Mouse (Mus musculus): ENCODE measurements around the gene Msrb3. TPM values are rescaled to one million over a fixed set of nuclear protein-coding genes. Genes with fewer than 3 reads are reported as not detected.

The Msrb3 gene
- polyA plus RNA-seq, 1 experiment from 2014 or later: 31.4 TPM

- Histone ChIP-seq H3K4me2 (no peak overlapping the region), H3K36me3 (ENCODE audit: control insufficient read depth, insufficient read depth, low read length) (0 out of 2 replicates have a peak, but pooled peaks cover 5% of the 10 kb centered on the region), H3K9me3 (replicated peaks; ENCODE audit: control insufficient read depth, low read length) (no peaks in the 10 kb centered on the region), H3K27ac (ENCODE audit: low read depth, low read length) (no peak overlapping the region), H3K9ac (ENCODE audit: low read depth, low read length) (no peak overlapping the region), H3K27me3 (ENCODE audit: control insufficient read depth, insufficient read depth, low read length) (no peaks in the 10 kb centered on the region), H3K4me1 (ENCODE audit: control insufficient read depth, insufficient read depth, low read length) (peaks cover 17% of the 10 kb centered on the region), H3K4me3 (ENCODE audit: low read depth, low read length) (no peak overlapping the region)
- 74% methylated on average over 4 of the region's 4 CpGs for WGBS (ENCODE audit: insufficient replicate concordance)
- ATAC-seq (replicated peaks; ENCODE audit: insufficient number of reproducible peaks, low FRiP score, low TSS enrichment): no peak
These were observed 5.0 kb downstream of the Msrb3 start for GRCm38 (mm10) chr10:120893938-120894337.

DNA sequence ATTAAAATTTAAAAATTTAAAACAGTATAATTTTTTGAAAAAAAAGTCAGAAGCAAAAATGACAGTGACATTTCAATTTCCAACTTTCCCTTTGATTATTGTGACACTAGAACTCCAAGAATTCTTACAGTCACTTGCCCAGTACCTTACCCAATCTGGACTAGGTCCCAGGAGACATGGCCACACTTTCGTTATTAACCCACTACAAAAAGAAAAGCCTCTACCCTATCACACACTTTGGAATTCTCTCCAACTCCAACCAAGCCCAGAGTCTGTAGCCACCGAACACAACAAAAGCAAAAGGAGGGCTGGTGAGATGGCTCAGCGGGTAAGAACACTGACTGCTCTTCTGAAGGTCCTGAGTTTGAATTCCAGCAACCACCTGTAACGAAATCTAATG lies 7.8 kb downstream of the Msrb3 start:
- Histone ChIP-seq H3K27me3 (ENCODE audit: control insufficient read depth, insufficient read depth, low read length) (no peaks in the 10 kb centered on the region), H3K9me3 (replicated peaks; ENCODE audit: control insufficient read depth, low read length) (no peaks in the 10 kb centered on the region), H3K4me3 (ENCODE audit: low read depth, low read length) (no peak overlapping the region), H3K27ac (ENCODE audit: low read depth, low read length) (no peak overlapping the region), H3K9ac (ENCODE audit: low read depth, low read length) (no peak overlapping the region), H3K36me3 (ENCODE audit: control insufficient read depth, insufficient read depth, low read length) (0 out of 2 replicates have a peak, but pooled peaks cover 5% of the 10 kb centered on the region), H3K4me1 (ENCODE audit: control insufficient read depth, insufficient read depth, low read length) (peaks cover 13% of the 10 kb centered on the region), H3K4me2 (no peak overlapping the region)
- WGBS (ENCODE audit: insufficient replicate concordance): 93% methylated on average over 4 of the region's 4 CpGs
- no peak for ATAC-seq (replicated peaks; ENCODE audit: insufficient number of reproducible peaks, low FRiP score, low TSS enrichment)

DNA sequence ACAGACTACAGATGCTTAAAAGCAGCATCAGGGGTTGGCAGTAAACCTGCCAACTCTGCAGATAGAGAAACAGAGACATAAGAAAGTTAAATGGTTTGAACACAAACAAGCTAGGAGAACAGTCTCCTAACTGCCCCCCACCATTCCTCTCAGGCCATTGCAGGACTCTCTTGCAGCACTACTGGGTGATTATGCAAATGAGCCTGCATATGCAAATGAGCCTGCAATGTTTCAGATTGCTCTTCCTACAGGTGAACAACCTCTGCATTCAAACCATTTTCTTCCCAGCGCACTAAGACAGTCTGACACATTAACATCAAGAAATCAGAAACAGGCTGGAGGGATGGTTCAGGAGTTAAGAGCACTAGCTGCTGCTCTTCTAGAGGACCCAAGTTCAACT lies 8.3 kb downstream of the Msrb3 start:
- Histone ChIP-seq H3K36me3 (ENCODE audit: control insufficient read depth, insufficient read depth, low read length) (0 out of 2 replicates have a peak, but pooled peaks cover 5% of the 10 kb centered on the region), H3K4me2 (no peak overlapping the region), H3K27ac (ENCODE audit: low read depth, low read length) (no peak overlapping the region), H3K4me1 (ENCODE audit: control insufficient read depth, insufficient read depth, low read length) (peaks cover 8% of the 10 kb centered on the region), H3K4me3 (ENCODE audit: low read depth, low read length) (no peak overlapping the region), H3K9me3 (replicated peaks; ENCODE audit: control insufficient read depth, low read length) (no peaks in the 10 kb centered on the region), H3K27me3 (ENCODE audit: control insufficient read depth, insufficient read depth, low read length) (no peaks in the 10 kb centered on the region), H3K9ac (ENCODE audit: low read depth, low read length) (no peak overlapping the region)
- ATAC-seq (replicated peaks; ENCODE audit: insufficient number of reproducible peaks, low FRiP score, low TSS enrichment): no peak
- WGBS (ENCODE audit: insufficient replicate concordance): 88% methylated on average over 1 of the region's 1 CpGs

- H3K4me2 ChIP-seq: no peak overlapping the region
- H3K36me3 ChIP-seq (ENCODE audit: control insufficient read depth, insufficient read depth, low read length): peaks cover 9% of the 10 kb centered on the region; the same call in 1 of the 2 replicates
- ATAC-seq (replicated peaks; ENCODE audit: insufficient number of reproducible peaks, low FRiP score, low TSS enrichment): no peak
- H3K9me3 ChIP-seq (replicated peaks; ENCODE audit: control insufficient read depth, low read length): no peaks in the 10 kb centered on the region
- no peak overlapping the region for H3K27ac ChIP-seq (ENCODE audit: low read depth, low read length)
- H3K4me1 ChIP-seq (ENCODE audit: control insufficient read depth, insufficient read depth, low read length): peaks cover 4% of the 10 kb centered on the region; the same call in 1 of the 2 replicates
- 87% methylated on average over 8 of the region's 8 CpGs for WGBS (ENCODE audit: insufficient replicate concordance)
- H3K4me3 ChIP-seq (ENCODE audit: low read depth, low read length): no peak overlapping the region
- H3K9ac ChIP-seq (ENCODE audit: low read depth, low read length): no peak overlapping the region
- H3K27me3 ChIP-seq (ENCODE audit: control insufficient read depth, insufficient read depth, low read length): no peaks in the 10 kb centered on the region
These were observed 10.4 kb downstream of the Msrb3 start for GRCm38 (mm10) chr10:120888531-120888930.

DNA sequence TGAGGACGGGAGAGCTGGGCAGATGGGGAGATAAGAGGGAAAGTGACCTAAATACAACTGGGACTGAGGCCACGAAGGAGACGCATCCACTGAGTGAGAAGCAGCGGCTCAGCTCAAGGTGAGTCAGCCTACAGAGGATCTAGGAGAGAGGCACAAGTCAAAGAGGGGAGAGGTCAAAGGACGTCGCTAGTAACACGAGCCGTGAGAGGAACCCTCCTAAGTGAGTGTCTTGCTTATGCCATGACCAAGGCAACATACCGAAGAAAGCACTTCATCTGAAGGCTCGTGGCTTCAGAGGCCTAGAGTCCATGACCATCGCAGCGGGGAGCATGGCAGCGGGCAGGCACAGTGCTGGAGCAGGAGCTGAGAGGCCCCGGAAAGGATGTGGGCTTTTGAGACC lies 14.7 kb downstream of the Msrb3 start:
- 81% methylated on average over 14 of the region's 14 CpGs for WGBS (ENCODE audit: insufficient replicate concordance)
- Histone ChIP-seq H3K4me3 (ENCODE audit: low read depth, low read length) (no peak overlapping the region), H3K27me3 (ENCODE audit: control insufficient read depth, insufficient read depth, low read length) (no peaks in the 10 kb centered on the region), H3K36me3 (ENCODE audit: control insufficient read depth, insufficient read depth, low read length) (peaks cover 4% of the 10 kb centered on the region; the same call in 1 of the 2 replicates), H3K4me2 (no peak overlapping the region), H3K27ac (ENCODE audit: low read depth, low read length) (no peak overlapping the region), H3K9me3 (replicated peaks; ENCODE audit: control insufficient read depth, low read length) (no peaks in the 10 kb centered on the region), H3K9ac (ENCODE audit: low read depth, low read length) (no peak overlapping the region), H3K4me1 (ENCODE audit: control insufficient read depth, insufficient read depth, low read length) (peaks cover 13% of the 10 kb centered on the region)
- ATAC-seq (replicated peaks; ENCODE audit: insufficient number of reproducible peaks, low FRiP score, low TSS enrichment): no peak

- WGBS (ENCODE audit: insufficient replicate concordance): 52% methylated on average over 4 of the region's 4 CpGs
- peaks cover 4% of the 10 kb centered on the region; the same call in 1 of the 2 replicates for H3K36me3 ChIP-seq (ENCODE audit: control insufficient read depth, insufficient read depth, low read length)
- no peak for ATAC-seq (replicated peaks; ENCODE audit: insufficient number of reproducible peaks, low FRiP score, low TSS enrichment)
- no peak overlapping the region for H3K27ac ChIP-seq (ENCODE audit: low read depth, low read length)
- peaks cover 13% of the 10 kb centered on the region for H3K4me1 ChIP-seq (ENCODE audit: control insufficient read depth, insufficient read depth, low read length)
- no peak overlapping the region for H3K4me3 ChIP-seq (ENCODE audit: low read depth, low read length)
- H3K9ac ChIP-seq (ENCODE audit: low read depth, low read length): no peak overlapping the region; the same call in 1 of the 2 replicates
- H3K27me3 ChIP-seq (ENCODE audit: control insufficient read depth, insufficient read depth, low read length): no peaks in the 10 kb centered on the region
- no peaks in the 10 kb centered on the region for H3K9me3 ChIP-seq (replicated peaks; ENCODE audit: control insufficient read depth, low read length)
- H3K4me2 ChIP-seq: no peak overlapping the region
These were observed 15.2 kb downstream of the Msrb3 start for GRCm38 (mm10) chr10:120883732-120884131.

DNA sequence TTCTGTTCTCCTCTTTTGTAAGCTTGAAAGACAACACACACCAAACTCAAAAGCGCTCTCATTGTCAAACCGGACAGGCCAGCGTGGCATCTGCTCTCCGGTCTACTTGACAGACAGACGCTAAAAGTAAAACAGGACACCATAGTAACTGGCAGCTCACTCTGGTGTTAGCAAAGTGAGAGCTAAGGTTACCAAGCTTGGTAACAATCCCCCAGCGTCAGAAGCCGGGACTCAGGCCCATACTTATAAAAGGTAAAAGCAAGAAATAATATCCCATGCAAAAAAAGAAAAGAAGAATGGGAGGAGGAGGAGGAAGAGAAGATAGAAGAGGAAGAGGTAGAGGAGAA lies 15.9 kb downstream of the Msrb3 start:
- Histone ChIP-seq H3K4me1 (ENCODE audit: control insufficient read depth, insufficient read depth, low read length) (peaks cover 13% of the 10 kb centered on the region), H3K36me3 (ENCODE audit: control insufficient read depth, insufficient read depth, low read length) (peaks cover 4% of the 10 kb centered on the region; the same call in 1 of the 2 replicates), H3K9ac (ENCODE audit: low read depth, low read length) (peak overlapping the region; percentile 12), H3K4me3 (ENCODE audit: low read depth, low read length) (peak overlapping the region; percentile 18), H3K27me3 (ENCODE audit: control insufficient read depth, insufficient read depth, low read length) (no peaks in the 10 kb centered on the region), H3K27ac (ENCODE audit: low read depth, low read length) (peak overlapping the region; percentile 2), H3K4me2 (peak overlapping the region; percentile 64), H3K9me3 (replicated peaks; ENCODE audit: control insufficient read depth, low read length) (no peaks in the 10 kb centered on the region)
- WGBS (ENCODE audit: insufficient replicate concordance): 9% methylated on average over 7 of the region's 7 CpGs
- ATAC-seq (replicated peaks; ENCODE audit: insufficient number of reproducible peaks, low FRiP score, low TSS enrichment): no peak

DNA sequence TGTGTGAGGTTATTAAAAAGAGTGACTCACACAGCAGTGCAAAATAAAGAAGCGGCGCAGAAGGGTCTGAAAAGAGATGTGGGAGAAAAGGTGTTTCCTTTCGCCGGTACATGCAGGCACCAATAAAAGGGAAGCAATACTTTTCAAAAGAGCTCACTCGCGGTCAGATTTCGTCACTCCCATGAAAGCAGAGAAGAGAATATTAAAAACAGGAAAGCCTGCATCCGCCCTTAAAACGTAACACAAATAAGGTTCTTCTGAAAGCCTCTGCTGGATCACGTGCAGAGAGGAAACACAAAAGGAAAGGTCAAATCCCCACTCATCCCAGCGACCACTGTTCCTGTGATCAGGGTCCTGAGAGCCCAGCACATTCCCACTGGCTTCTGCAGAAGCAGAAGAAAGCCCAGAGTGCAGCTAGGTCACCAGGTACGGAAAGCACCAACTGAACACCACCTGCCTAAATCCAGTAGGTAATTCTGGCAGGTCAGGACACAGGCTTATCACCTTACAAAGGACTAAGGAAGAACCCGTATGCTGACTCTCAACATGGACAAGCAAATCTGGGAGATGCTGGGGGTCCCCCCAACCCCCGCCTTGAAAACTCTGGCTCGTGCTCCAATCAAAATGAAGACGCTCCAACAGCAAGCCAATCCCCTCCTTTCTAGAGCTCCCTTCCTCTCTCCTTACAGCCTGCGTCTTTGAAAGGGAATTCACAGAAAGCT lies 16.4 kb downstream of the Msrb3 start:
- Histone ChIP-seq H3K4me3 (ENCODE audit: low read depth, low read length) (peak overlapping the region; percentile 18), H3K9me3 (replicated peaks; ENCODE audit: control insufficient read depth, low read length) (no peaks in the 10 kb centered on the region), H3K27me3 (ENCODE audit: control insufficient read depth, insufficient read depth, low read length) (no peaks in the 10 kb centered on the region), H3K36me3 (ENCODE audit: control insufficient read depth, insufficient read depth, low read length) (peaks cover 4% of the 10 kb centered on the region; the same call in 1 of the 2 replicates), H3K27ac (ENCODE audit: low read depth, low read length) (peak overlapping the region; percentile 2), H3K4me2 (peak overlapping the region; percentile 64), H3K4me1 (ENCODE audit: control insufficient read depth, insufficient read depth, low read length) (peaks cover 13% of the 10 kb centered on the region), H3K9ac (ENCODE audit: low read depth, low read length) (peak overlapping the region; percentile 12)
- ATAC-seq (replicated peaks; ENCODE audit: insufficient number of reproducible peaks, low FRiP score, low TSS enrichment): 0 out of 2 replicates have a peak, but pooled peaks have one; percentile 35
- 32% methylated on average over 17 of the region's 17 CpGs for WGBS (ENCODE audit: insufficient replicate concordance)
